Mouse (Mus musculus) stomach, embryonic 15.5 days (tissue): ENCODE results near the gene Ifna5. TPM values are rescaled to one million over a fixed set of nuclear protein-coding genes. Genes with fewer than 3 reads are reported as not detected.
"Not testable (repeated sequence)": the region's sequence is repeated elsewhere in the genome, so short reads cannot be mapped to it uniquely, and the experiment has no call there.

ENCODE experiments used
- ATAC-seq: fragments of 200-750 bp; cut with Nextera tagmentation; 2 replicates; pipeline ENCODE4 v1.8.0; 2017; ENCODE audit warnings: low read depth, moderate number of reproducible peaks, moderate TSS enrichment; ENCODE audit not compliant: insufficient read depth, low FRiP score
- H3K27ac ChIP-seq: fragments of 300-500 bp; sonication (generic); 2 replicates; pipeline ENCODE4 v1.5.1; 2015; ENCODE audit warnings: mild to moderate bottlenecking, inconsistent platforms
- H3K27me3 ChIP-seq: fragments of 300-500 bp; sonication (generic); replicated peaks from 2 replicates; pipeline ENCODE4 v1.6.1; 2015; ENCODE audit warnings: inconsistent platforms
- H3K36me3 ChIP-seq: fragments of 300-500 bp; sonication (generic); 2 replicates; pipeline ENCODE4 v1.6.1; 2015; ENCODE audit warnings: inconsistent platforms
- H3K4me1 ChIP-seq: fragments of 300-500 bp; sonication (generic); 2 replicates; pipeline ENCODE4 v1.6.1; 2015; ENCODE audit warnings: inconsistent platforms
- H3K4me2 ChIP-seq: fragments of 300-500 bp; sonication (generic); 2 replicates; pipeline ENCODE4 v1.6.1; 2015; ENCODE audit warnings: mild to moderate bottlenecking, inconsistent platforms
- H3K4me3 ChIP-seq: fragments of 300-500 bp; sonication (generic); replicated peaks from 2 replicates; pipeline ENCODE4 v1.5.1; 2015; ENCODE audit warnings: inconsistent platforms
- H3K9ac ChIP-seq: fragments of 300-500 bp; sonication (generic); 2 replicates; pipeline ENCODE4 v1.6.1; 2015; ENCODE audit warnings: inconsistent platforms
- H3K9me3 ChIP-seq: fragments of 300-500 bp; sonication (generic); 2 replicates; pipeline ENCODE4 v1.6.1; 2016; ENCODE audit warnings: inconsistent platforms
- WGBS: fragments of 180-500 bp; shearing (Covaris S2); methylation state at CpG from one replicate; pipeline ENCODE4 v1.1.7; 2015; 5-methylcytosine and 5-hydroxymethylcytosine counted together
- polyA plus RNA-seq: library from polyadenylated mRNA; unstranded; fragments of >200 nt; fragmentation: Nextera tagmentation; extraction: Ambion mirVana; gene quantifications from 2 replicates; pipeline ENCODE4 v1.2.1, GENCODE M21; 2015

Gene Ifna5
- polyA plus RNA-seq: not detected in 2 replicates

- not testable (repeated sequence) for H3K4me3 ChIP-seq, ATAC-seq, H3K27me3 ChIP-seq, H3K27ac ChIP-seq, H3K4me1 ChIP-seq, H3K4me2 ChIP-seq, H3K9me3 ChIP-seq, H3K36me3 ChIP-seq, H3K9ac ChIP-seq
- WGBS: 88% methylated on average over 1 of the region's 1 CpGs
Observed at GRCm38 (mm10) chr4:88835225-88835624, at the start of gene Ifna5. Gene Ifna5 (plus strand): TSS chr4:88835525.

DNA sequence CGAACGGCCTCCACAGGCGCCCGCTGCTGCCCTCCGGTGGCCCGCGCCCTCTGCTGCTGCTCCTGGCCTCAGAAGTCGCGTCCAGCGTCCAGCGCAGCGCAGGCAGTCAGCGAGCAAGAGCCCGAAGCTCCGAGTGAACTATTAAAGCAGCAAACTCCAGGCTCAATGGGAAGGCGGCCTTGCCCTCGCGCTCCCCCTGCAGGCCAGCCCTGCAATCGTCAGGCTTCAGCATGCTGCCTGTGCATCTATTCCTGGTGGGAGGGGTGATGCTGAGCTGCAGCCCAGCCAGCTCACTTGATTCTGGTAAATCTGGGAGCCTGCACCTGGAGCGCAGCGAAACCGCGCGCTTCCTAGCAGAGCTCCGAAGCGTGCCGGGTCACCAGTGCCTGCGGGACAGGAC is 46.9 kb upstream of the Ifna5 start, which contains the start of gene Gm13277:
TSS of gene Gm13277 (plus strand) at position 231 of the 400 bp plus-strand sequence.
- not testable (repeated sequence) for H3K27me3 ChIP-seq, ATAC-seq

GRCm38 (mm10) chr4:88791250-88791649 is 44.1 kb upstream of the Ifna5 start, which contains the start of gene Gm13278:
Gene Gm13278 (plus strand): TSS chr4:88791550.
- H3K27ac ChIP-seq, ATAC-seq, H3K9me3 ChIP-seq, H3K4me2 ChIP-seq, H3K9ac ChIP-seq, H3K4me1 ChIP-seq, H3K4me3 ChIP-seq, H3K27me3 ChIP-seq, H3K36me3 ChIP-seq: not testable (repeated sequence)
- no CpG with 5 or more reads among the region's 28 CpGs for WGBS

More for the DNA sequence above, 46.9 kb upstream of the Ifna5 start, which contains the start of gene Gm13277:
- not testable (repeated sequence) for H3K27ac ChIP-seq, H3K9me3 ChIP-seq, H3K4me3 ChIP-seq, H3K9ac ChIP-seq, H3K4me1 ChIP-seq, H3K4me2 ChIP-seq, H3K36me3 ChIP-seq
- WGBS: 3% methylated on average over 4 of the region's 28 CpGs

- H3K27me3 ChIP-seq, H3K4me2 ChIP-seq, ATAC-seq, H3K27ac ChIP-seq, H3K9ac ChIP-seq, H3K4me3 ChIP-seq, H3K9me3 ChIP-seq, H3K4me1 ChIP-seq, H3K36me3 ChIP-seq: not testable (repeated sequence)
- WGBS: 0% methylated on average over 7 of the region's 52 CpGs
Observed at GRCm38 (mm10) chr4:88793936-88794675, 41.2 kb upstream of the Ifna5 start, which contains the start of gene Gm13275. Gene Gm13275 (plus strand): TSS chr4:88794487.

GRCm38 (mm10) chr4:88797097-88797496 is 38.2 kb upstream of the Ifna5 start, which contains the start of gene Gm13279:
Gene Gm13279 (plus strand): TSS chr4:88797397.
- H3K4me2 ChIP-seq, H3K9ac ChIP-seq, ATAC-seq, H3K4me1 ChIP-seq, H3K9me3 ChIP-seq, H3K27me3 ChIP-seq, H3K36me3 ChIP-seq, H3K27ac ChIP-seq, H3K4me3 ChIP-seq: not testable (repeated sequence)
- WGBS: no CpG with 5 or more reads among the region's 28 CpGs

DNA sequence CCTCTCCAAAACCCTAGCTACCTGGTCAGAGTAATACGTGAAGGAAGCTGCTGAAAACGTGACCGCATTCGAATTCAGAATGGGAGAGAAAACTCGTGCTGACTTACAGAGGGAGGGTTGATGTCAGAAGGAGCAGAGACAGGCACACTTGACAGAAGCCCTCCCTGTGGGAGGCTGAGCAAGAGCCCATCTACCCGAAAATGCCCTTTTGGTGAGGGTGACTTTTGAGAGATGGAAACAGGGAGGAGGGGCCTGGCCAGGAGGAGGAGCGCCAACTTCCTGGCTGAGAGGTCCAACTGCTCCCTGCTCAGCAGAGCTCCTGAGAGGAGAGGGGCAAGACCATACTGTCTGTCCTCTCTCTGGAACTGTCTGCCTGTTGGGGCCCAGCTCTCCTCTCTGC is 36.0 kb upstream of the Ifna5 start, which contains the start of gene Gm13285:
TSS of gene Gm13285 (plus strand) at position 301 of the 400 bp plus-strand sequence.
- H3K27ac ChIP-seq, H3K9ac ChIP-seq, H3K27me3 ChIP-seq, ATAC-seq, H3K36me3 ChIP-seq, H3K4me2 ChIP-seq, H3K4me3 ChIP-seq, H3K4me1 ChIP-seq, H3K9me3 ChIP-seq: not testable (repeated sequence)
- WGBS: 19% methylated on average over 5 of the region's 7 CpGs

GRCm38 (mm10) chr4:88802954-88803353 is 32.4 kb upstream of the Ifna5 start, which contains the start of gene Gm13287:
Gene Gm13287 (plus strand): TSS chr4:88803254.
- H3K4me1 ChIP-seq, H3K36me3 ChIP-seq, H3K9ac ChIP-seq, H3K27ac ChIP-seq, H3K27me3 ChIP-seq, H3K9me3 ChIP-seq, ATAC-seq, H3K4me3 ChIP-seq: not testable (repeated sequence)
- no CpG with 5 or more reads among the region's 29 CpGs for WGBS
- H3K4me2 ChIP-seq: peak within 1 kb of the TSS; percentile 33; the same call in 1 of the 2 replicates

DNA sequence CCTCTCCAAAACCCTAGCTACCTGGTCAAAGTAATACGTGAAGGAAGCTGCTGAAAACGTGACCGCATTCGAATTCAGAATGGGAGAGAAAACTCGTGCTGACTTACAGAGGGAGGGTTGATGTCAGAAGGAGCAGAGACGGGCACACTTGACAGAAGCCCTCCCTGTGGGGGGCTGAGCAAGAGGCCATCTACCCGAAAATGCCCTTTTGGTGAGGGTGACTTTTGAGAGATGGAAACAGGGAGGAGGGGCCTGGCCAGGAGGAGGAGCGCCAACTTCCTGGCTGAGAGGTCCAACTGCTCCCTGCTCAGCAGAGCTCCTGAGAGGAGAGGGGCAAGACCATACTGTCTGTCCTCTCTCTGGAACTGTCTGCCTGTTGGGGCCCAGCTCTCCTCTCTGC is 30.1 kb upstream of the Ifna5 start, which contains the start of gene Gm13288:
TSS of gene Gm13288 (plus strand) at position 301 of the 400 bp plus-strand sequence.
- ATAC-seq, H3K4me2 ChIP-seq: not testable (repeated sequence)
- 0 out of 2 replicates have a peak within 1 kb of the TSS, but pooled peaks have one; percentile 23 for H3K4me3 ChIP-seq

GRCm38 (mm10) chr4:88805761-88806160 is 29.6 kb upstream of the Ifna5 start:
- not testable (repeated sequence) for H3K36me3 ChIP-seq, H3K27me3 ChIP-seq, H3K4me1 ChIP-seq, H3K9me3 ChIP-seq, H3K27ac ChIP-seq, ATAC-seq, H3K4me2 ChIP-seq, H3K9ac ChIP-seq
- 0 out of 2 replicates have a peak overlapping the region, but pooled peaks have one; percentile 23 for H3K4me3 ChIP-seq
- WGBS: 0% methylated on average over 14 of the region's 34 CpGs

More for the DNA sequence above, 30.1 kb upstream of the Ifna5 start, which contains the start of gene Gm13288:
- H3K4me1 ChIP-seq, H3K36me3 ChIP-seq, H3K27ac ChIP-seq, H3K9me3 ChIP-seq, H3K9ac ChIP-seq, H3K27me3 ChIP-seq: not testable (repeated sequence)
- no CpG with 5 or more reads among the region's 8 CpGs for WGBS

GRCm38 (mm10) chr4:88815928-88816327 is 19.4 kb upstream of the Ifna5 start, which contains the start of gene Ifna7:
Gene Ifna7 (plus strand): TSS chr4:88816228.
- H3K9me3 ChIP-seq: no peaks in the 10 kb centered on the region
- ATAC-seq: no peak
- no peaks in the 10 kb centered on the region for H3K36me3 ChIP-seq
- no peaks in the 10 kb centered on the region for H3K27me3 ChIP-seq
- no peak within 1 kb of the TSS for H3K27ac ChIP-seq
- 55% methylated on average over 3 of the region's 3 CpGs for WGBS
- no peak within 1 kb of the TSS for H3K4me3 ChIP-seq
- no peaks in the 10 kb centered on the region for H3K4me1 ChIP-seq
- H3K9ac ChIP-seq: no peak within 1 kb of the TSS
- no peak within 1 kb of the TSS for H3K4me2 ChIP-seq

GRCm38 (mm10) chr4:88819659-88820058 is 15.7 kb upstream of the Ifna5 start, which contains the start of gene Ifna11:
Gene Ifna11 (plus strand): TSS chr4:88819959.
- H3K9ac ChIP-seq: no peak within 1 kb of the TSS
- H3K27ac ChIP-seq: no peak within 1 kb of the TSS
- H3K27me3 ChIP-seq: no peaks in the 10 kb centered on the region
- ATAC-seq: no peak
- no peaks in the 10 kb centered on the region for H3K4me1 ChIP-seq
- H3K4me3 ChIP-seq: no peak within 1 kb of the TSS
- no peak within 1 kb of the TSS for H3K4me2 ChIP-seq
- H3K36me3 ChIP-seq: no peaks in the 10 kb centered on the region
- H3K9me3 ChIP-seq: no peaks in the 10 kb centered on the region
- 85% methylated on average over 1 of the region's 1 CpGs for WGBS

- Histone ChIP-seq H3K4me1 (no peaks in the 10 kb centered on the region), H3K36me3 (no peaks in the 10 kb centered on the region), H3K27me3 (no peaks in the 10 kb centered on the region), H3K27ac (no peak overlapping the region), H3K9ac (no peak overlapping the region), H3K9me3 (no peaks in the 10 kb centered on the region), H3K4me3 (no peak overlapping the region), H3K4me2 (no peak overlapping the region)
- WGBS: 22% methylated on average over 4 of the region's 4 CpGs
- ATAC-seq: no peak
Observed at GRCm38 (mm10) chr4:88822995-88823394, 12.3 kb upstream of the Ifna5 start.
